Mouse (Mus musculus): ENCODE results near the gene Cfap74.

Gene Cfap74

GRCm38 (mm10) chr4:155409058-155409776 lies at the start of gene Cfap74:
TSS of gene Cfap74 (plus strand) at chr4:155409190.
- peak; percentile 19 for DNase-seq

GRCm38 (mm10) chr4:155359560-155360464 lies 49.2 kb upstream of the Cfap74 start:
- peak; percentile 79 for DNase-seq

GRCm38 (mm10) chr4:155360856-155361255 lies 48.1 kb upstream of the Cfap74 start:
- DNase-seq, result no peak

- DNase-seq, result peak; percentile 98
Measured at GRCm38 (mm10) chr4:155361303-155361791, 47.6 kb upstream of the Cfap74 start, which contains the start of gene Prkcz. TSS of gene Prkcz (minus strand) at chr4:155361361.

GRCm38 (mm10) chr4:155362443-155362842 lies 46.5 kb upstream of the Cfap74 start:
- no peak for DNase-seq

- no peak for DNase-seq
Measured at GRCm38 (mm10) chr4:155366784-155367183, 42.2 kb upstream of the Cfap74 start.

- DNase-seq, result no peak
Measured at GRCm38 (mm10) chr4:155367739-155368138, 41.3 kb upstream of the Cfap74 start.

- peak; percentile 87 for DNase-seq
Measured at GRCm38 (mm10) chr4:155368684-155369083, 40.3 kb upstream of the Cfap74 start.

GRCm38 (mm10) chr4:155370737-155371715 lies 38.0 kb upstream of the Cfap74 start:
- peak; percentile 98 for DNase-seq

GRCm38 (mm10) chr4:155371797-155372735 lies 36.9 kb upstream of the Cfap74 start:
- peak; percentile 55 for DNase-seq

GRCm38 (mm10) chr4:155381974-155382373 lies 27.0 kb upstream of the Cfap74 start:
- no peak for DNase-seq

GRCm38 (mm10) chr4:155382752-155383151 lies 26.2 kb upstream of the Cfap74 start:
- no peak for DNase-seq

- DNase-seq, result no peak
Measured at GRCm38 (mm10) chr4:155383326-155383725, 25.7 kb upstream of the Cfap74 start.

GRCm38 (mm10) chr4:155387166-155387565 lies 21.8 kb upstream of the Cfap74 start:
- DNase-seq, result no peak

GRCm38 (mm10) chr4:155395471-155395870 lies 13.5 kb upstream of the Cfap74 start:
- no peak for DNase-seq

- DNase-seq, result no peak
Measured at GRCm38 (mm10) chr4:155396751-155397150, 12.2 kb upstream of the Cfap74 start.

GRCm38 (mm10) chr4:155397511-155398221 lies 11.3 kb upstream of the Cfap74 start, which contains the start of gene Gabrd:
TSS of gene Gabrd (minus strand) at chr4:155398112.
- DNase-seq, result peak; percentile 79

- no peak for DNase-seq
Measured at GRCm38 (mm10) chr4:155398222-155398540, 10.8 kb upstream of the Cfap74 start.

GRCm38 (mm10) chr4:155401121-155401520 lies 7.9 kb upstream of the Cfap74 start:
- no peak for DNase-seq

GRCm38 (mm10) chr4:155402489-155402888 lies 6.5 kb upstream of the Cfap74 start:
- DNase-seq, result no peak

GRCm38 (mm10) chr4:155408695-155409057 lies 314 bp upstream of the Cfap74 start:
- peak; percentile 49 for DNase-seq

Measured in kidney, adult 9 months (tissue).